Mouse (Mus musculus) hindbrain, embryonic 15.5 days (tissue): ENCODE results near the gene Slco2b1. TPM values are rescaled to one million over a fixed set of nuclear protein-coding genes. Genes with fewer than 3 reads are reported as not detected.
A peak's percentile ranks its signal among the peaks of the same experiment; 100 is the strongest.
"Not testable (repeated sequence)": the region's sequence is repeated elsewhere in the genome, so short reads cannot be mapped to it uniquely, and the experiment has no call there.

Experiments
- ATAC-seq: fragments of 200-750 bp; cut with Nextera tagmentation; 2 replicates; pipeline ENCODE4 v1.8.0; 2017; ENCODE audit warnings: low read depth, moderate number of reproducible peaks, moderate TSS enrichment; ENCODE audit not compliant: low FRiP score
- H3K27ac ChIP-seq: fragments of 300-500 bp; sonication (generic); replicated peaks from 2 replicates; pipeline ENCODE4 v1.5.1; 2015; ENCODE audit warnings: mild to moderate bottlenecking, inconsistent platforms
- H3K27me3 ChIP-seq: fragments of 300-500 bp; sonication (generic); 2 replicates; pipeline ENCODE4 v1.6.1; 2015; ENCODE audit warnings: control low read depth, inconsistent platforms
- H3K36me3 ChIP-seq: fragments of 300-500 bp; sonication (generic); 2 replicates; pipeline ENCODE4 v1.6.1; 2015; ENCODE audit warnings: control low read depth, inconsistent platforms
- H3K4me1 ChIP-seq: fragments of 300-500 bp; sonication (generic); replicated peaks from 2 replicates; pipeline ENCODE4 v1.6.1; 2015; ENCODE audit warnings: control low read depth, inconsistent platforms
- H3K4me2 ChIP-seq: fragments of 300-500 bp; sonication (generic); 2 replicates; pipeline ENCODE4 v1.6.1; 2015; ENCODE audit warnings: moderate library complexity, mild to moderate bottlenecking, inconsistent platforms
- H3K4me3 ChIP-seq: fragments of 300-500 bp; sonication (generic); 2 replicates; pipeline ENCODE4 v1.5.1; 2015; ENCODE audit warnings: mild to moderate bottlenecking, inconsistent platforms
- H3K9ac ChIP-seq: fragments of 300-500 bp; sonication (generic); 2 replicates; pipeline ENCODE4 v1.6.1; 2015; ENCODE audit warnings: inconsistent platforms
- H3K9me3 ChIP-seq: fragments of 300-500 bp; sonication (generic); 2 replicates; pipeline ENCODE4 v1.6.1; 2016; ENCODE audit warnings: control low read depth, inconsistent platforms
- WGBS: fragments of 180-500 bp; shearing (Covaris S2); methylation state at CpG from one replicate; pipeline ENCODE4 v1.1.7; 2015; 5-methylcytosine and 5-hydroxymethylcytosine counted together
- polyA plus RNA-seq: library from polyadenylated mRNA; unstranded; fragments of >200 nt; fragmentation: Nextera tagmentation; extraction: Ambion mirVana; gene quantifications from 2 replicates; pipeline ENCODE4 v1.2.1, GENCODE M21; 2015

The Slco2b1 gene
- polyA plus RNA-seq, 1 experiment from 2014 or later, result 7.1 TPM

DNA sequence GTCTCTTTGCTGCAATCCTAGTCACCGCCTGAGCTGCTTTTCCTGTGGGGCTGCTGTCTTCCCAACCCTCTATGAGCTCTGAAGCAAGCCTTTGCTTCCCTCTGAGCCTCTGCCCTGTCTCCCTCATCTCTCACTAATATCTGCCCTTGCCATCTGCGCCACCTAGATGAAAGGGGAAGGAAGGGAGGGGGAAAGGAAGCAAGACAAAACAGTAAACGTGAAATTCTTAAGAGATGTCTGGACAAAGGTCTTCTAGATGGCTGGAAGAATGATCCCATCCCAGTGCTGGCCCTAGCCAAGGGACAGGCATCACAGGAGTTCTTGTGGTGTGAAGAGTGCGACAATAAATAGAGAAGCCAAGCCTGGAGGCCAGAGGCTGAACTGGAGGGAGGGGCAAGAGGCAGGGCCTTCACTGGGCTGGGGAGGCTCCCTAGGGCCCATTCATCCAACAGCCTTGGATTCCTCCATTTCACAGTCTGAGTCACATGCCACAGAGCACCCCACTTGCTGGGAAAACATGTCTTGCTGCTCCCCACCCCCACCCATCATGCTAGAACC lies 4.0 kb downstream of the Slco2b1 start:
- Histone ChIP-seq H3K4me1 (peaks cover 8% of the 10 kb centered on the region; the same call in 1 of the 2 replicates), H3K4me3 (no peak overlapping the region), H3K27ac (peak overlapping the region; percentile 48; the same call in 1 of the 2 replicates), H3K9ac (no peak overlapping the region), H3K9me3 (no peaks in the 10 kb centered on the region), H3K36me3 (no peaks in the 10 kb centered on the region), H3K27me3 (no peaks in the 10 kb centered on the region), H3K4me2 (no peak overlapping the region)
- 44% methylated on average over 4 of the region's 4 CpGs for WGBS
- no peak for ATAC-seq

DNA sequence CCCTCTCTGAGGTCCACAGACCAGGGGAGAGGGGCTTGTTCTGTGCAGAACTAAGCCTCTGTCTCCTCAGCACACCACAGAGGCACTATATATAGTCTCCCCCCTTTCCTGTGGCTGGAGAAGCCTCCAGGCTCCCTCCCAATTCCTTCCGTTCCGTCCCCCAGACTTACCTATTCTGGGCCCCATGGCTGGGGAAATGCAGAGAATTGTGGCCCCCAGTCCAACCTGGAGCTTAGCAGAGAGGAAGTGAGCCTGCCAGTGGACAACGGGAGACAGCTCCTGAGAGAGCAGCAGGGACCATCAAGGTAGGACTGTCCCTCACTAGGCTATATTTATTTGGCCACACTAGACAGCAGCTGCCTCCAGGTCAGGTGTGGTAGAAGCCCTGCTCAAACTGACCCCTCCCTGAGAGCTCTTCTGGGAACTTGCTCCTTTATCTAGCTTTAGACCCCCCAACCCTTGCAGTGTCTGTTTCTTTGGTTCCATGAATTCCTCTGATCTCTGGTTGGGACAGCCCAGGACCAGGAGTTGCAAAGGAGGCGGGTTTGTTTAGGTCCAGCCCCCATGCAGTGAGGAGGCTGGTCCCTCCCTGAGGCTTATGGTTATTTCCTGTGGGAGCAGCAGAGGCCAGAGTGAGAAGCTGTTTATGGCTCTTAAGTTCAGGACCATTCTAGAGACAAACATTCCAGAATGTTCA lies 4.7 kb downstream of the Slco2b1 start:
- Histone ChIP-seq H3K4me1 (peaks cover 8% of the 10 kb centered on the region; the same call in 1 of the 2 replicates), H3K4me3 (no peak overlapping the region), H3K9me3 (no peaks in the 10 kb centered on the region), H3K9ac (no peak overlapping the region), H3K36me3 (no peaks in the 10 kb centered on the region), H3K27me3 (no peaks in the 10 kb centered on the region), H3K27ac (peak overlapping the region; percentile 48; the same call in 1 of the 2 replicates), H3K4me2 (0 out of 2 replicates have a peak overlapping the region, but pooled peaks have one; percentile 24)
- no peak for ATAC-seq
- 72% methylated on average over 4 of the region's 4 CpGs for WGBS

DNA sequence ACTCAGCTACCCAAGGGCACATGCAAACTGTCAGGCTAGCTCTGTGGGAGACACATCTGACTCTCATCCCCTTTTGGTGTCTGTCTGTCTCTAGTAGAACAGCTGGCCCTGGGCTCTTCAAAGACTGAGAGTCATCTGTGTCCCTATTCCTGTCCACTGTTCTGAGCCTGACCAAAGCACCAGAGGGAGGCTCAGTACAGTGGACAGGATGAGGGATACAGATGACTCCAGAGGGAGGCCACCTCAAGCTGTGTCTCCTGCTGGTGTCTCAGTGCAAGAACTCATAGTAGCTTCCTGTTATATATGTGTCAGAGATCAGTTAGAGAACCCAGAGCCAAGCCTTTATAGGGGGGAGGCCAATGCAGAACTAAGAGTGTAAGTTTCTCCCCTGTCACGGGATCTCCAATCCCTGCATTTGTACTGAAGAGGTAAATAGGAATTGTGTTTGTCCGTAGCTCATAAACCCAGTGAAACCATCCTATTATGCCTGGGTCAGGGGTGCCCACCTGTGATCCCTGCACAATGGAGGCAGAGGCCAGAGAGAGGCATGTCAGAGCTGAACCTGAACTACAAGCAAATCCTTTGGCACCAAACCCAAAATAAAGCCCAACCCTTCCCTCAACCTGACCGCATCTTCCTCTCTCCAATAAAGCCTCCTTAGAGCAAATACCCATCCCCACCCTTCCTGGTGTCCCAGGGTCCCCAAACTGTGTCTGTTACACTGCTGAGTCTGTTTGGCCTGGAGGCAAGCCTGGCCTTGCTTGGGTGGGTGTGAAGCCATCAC lies 6.2 kb downstream of the Slco2b1 start:
- no peaks in the 10 kb centered on the region for H3K9me3 ChIP-seq
- H3K4me2 ChIP-seq, result peak overlapping the region; percentile 17; the same call in 1 of the 2 replicates
- no peak overlapping the region for H3K4me3 ChIP-seq
- no peaks in the 10 kb centered on the region for H3K27me3 ChIP-seq
- ATAC-seq, result no peak
- H3K4me1 ChIP-seq, result peaks cover 8% of the 10 kb centered on the region; the same call in 1 of the 2 replicates
- WGBS, result 77% methylated on average over 3 of the region's 3 CpGs
- no peak overlapping the region; the same call in 1 of the 2 replicates for H3K27ac ChIP-seq
- H3K9ac ChIP-seq, result no peak overlapping the region
- no peaks in the 10 kb centered on the region for H3K36me3 ChIP-seq

DNA sequence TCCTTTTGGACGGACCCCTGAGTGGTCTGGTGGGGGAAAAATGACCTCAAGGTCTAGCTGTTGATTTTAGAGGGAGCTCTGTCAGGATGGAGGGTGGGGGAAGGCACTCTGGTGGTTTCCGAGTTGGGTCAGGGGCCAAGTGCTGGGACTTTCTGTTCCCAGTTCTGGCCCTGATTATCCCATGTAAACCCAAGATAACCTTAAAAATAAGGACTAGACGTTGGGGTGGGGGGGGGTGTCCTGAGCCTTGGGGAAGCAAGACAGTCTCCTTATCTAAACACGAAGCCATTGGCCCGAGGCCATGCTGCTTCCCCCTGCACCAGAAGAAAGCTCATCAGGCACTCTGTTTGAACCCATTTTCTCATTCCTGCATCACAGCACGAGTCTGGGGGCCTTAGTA lies 8.9 kb downstream of the Slco2b1 start:
- ATAC-seq, result no peak
- Histone ChIP-seq H3K27me3 (no peaks in the 10 kb centered on the region), H3K27ac (no peak overlapping the region), H3K4me3 (no peak overlapping the region), H3K9me3 (no peaks in the 10 kb centered on the region), H3K4me1 (peaks cover 5% of the 10 kb centered on the region; the same call in 1 of the 2 replicates), H3K4me2 (no peak overlapping the region), H3K9ac (no peak overlapping the region), H3K36me3 (no peaks in the 10 kb centered on the region)
- 32% methylated on average over 6 of the region's 6 CpGs for WGBS

DNA sequence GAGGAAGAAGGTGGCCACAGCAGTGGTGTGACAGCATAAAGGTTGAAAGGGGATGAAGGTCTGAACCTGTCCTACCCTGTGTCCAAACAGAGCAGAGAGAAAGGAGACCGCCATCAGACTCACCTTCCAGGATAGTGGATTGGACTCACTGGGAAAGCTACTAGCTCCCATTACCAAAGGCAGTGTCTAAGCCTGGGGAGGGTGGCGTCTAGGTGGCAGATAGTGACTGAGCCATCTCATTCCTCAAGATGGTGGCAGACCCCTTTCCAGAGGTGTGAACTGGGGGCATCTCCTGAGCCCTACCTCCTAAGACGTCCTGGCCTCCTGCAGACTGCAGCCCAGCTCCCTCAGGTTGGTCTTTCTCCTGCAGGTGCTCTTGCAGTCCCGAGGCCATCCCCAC lies 10.5 kb downstream of the Slco2b1 start:
- WGBS, result 96% methylated on average over 4 of the region's 4 CpGs
- H3K4me3 ChIP-seq, result no peak overlapping the region
- no peaks in the 10 kb centered on the region for H3K36me3 ChIP-seq
- no peak for ATAC-seq
- no peak overlapping the region for H3K4me2 ChIP-seq
- H3K4me1 ChIP-seq, result peaks cover 4% of the 10 kb centered on the region; the same call in 1 of the 2 replicates
- no peaks in the 10 kb centered on the region for H3K9me3 ChIP-seq
- no peak overlapping the region for H3K9ac ChIP-seq
- H3K27ac ChIP-seq, result no peak overlapping the region
- H3K27me3 ChIP-seq, result no peaks in the 10 kb centered on the region

DNA sequence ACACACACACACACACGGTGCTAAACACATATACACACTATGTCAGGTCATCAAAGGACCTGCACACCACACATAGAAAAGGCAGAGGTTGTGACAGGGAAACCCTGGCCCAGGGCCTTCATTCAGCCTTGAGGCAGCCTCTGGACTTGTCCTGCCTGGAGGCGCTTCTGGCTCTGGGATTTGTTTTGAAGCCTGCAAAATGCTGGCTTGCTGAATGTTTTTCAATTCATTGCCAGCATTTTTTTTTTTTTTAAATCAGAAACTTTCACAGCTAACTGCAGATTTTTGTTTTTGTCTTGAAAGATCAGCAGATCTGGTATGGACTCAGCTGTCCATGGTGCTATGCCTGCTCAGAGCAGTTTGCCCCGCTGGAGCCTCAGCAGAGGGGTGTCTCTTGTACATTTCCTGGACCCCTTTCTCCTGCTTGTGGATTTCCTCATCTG lies 11.4 kb downstream of the Slco2b1 start:
- ATAC-seq, result no peak

DNA sequence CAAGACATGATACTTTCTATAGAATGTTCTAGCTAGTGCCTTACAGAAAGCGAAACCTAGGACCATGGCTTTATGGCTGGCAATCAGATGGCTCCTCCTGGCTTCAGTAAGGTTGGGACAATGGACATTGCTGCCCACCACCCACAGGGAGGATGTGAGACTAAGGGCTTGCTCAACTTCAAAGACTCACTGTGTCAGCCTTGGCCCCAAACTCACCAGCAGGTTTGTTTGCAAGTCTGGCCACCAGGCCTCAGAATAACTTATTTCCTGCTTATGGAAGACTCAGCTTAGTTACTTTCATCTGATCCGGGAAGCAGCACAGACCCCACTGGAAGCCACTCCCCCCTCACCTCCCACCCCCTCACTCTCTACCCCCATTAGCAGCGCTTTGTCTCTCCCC lies 12.0 kb downstream of the Slco2b1 start:
- H3K4me3 ChIP-seq, result no peak overlapping the region
- H3K27ac ChIP-seq, result peak overlapping the region; percentile 17; the same call in 1 of the 2 replicates
- H3K36me3 ChIP-seq, result no peaks in the 10 kb centered on the region
- WGBS, result 71% methylated on average over 3 of the region's 3 CpGs
- H3K27me3 ChIP-seq, result no peaks in the 10 kb centered on the region
- peaks cover 4% of the 10 kb centered on the region; the same call in 1 of the 2 replicates for H3K4me1 ChIP-seq
- no peak for ATAC-seq
- H3K9ac ChIP-seq, result no peak overlapping the region
- H3K9me3 ChIP-seq, result no peaks in the 10 kb centered on the region
- no peak overlapping the region for H3K4me2 ChIP-seq

More for the DNA sequence above, 11.4 kb downstream of the Slco2b1 start:
- H3K4me3 ChIP-seq, result no peak overlapping the region
- no peaks in the 10 kb centered on the region for H3K36me3 ChIP-seq
- peaks cover 4% of the 10 kb centered on the region; the same call in 1 of the 2 replicates for H3K4me1 ChIP-seq
- H3K9me3 ChIP-seq, result no peaks in the 10 kb centered on the region
- no peak overlapping the region for H3K9ac ChIP-seq
- 75% methylated on average over 3 of the region's 3 CpGs for WGBS
- no peaks in the 10 kb centered on the region for H3K27me3 ChIP-seq
- H3K4me2 ChIP-seq, result no peak overlapping the region
- peak overlapping the region; percentile 60; the same call in 1 of the 2 replicates for H3K27ac ChIP-seq

DNA sequence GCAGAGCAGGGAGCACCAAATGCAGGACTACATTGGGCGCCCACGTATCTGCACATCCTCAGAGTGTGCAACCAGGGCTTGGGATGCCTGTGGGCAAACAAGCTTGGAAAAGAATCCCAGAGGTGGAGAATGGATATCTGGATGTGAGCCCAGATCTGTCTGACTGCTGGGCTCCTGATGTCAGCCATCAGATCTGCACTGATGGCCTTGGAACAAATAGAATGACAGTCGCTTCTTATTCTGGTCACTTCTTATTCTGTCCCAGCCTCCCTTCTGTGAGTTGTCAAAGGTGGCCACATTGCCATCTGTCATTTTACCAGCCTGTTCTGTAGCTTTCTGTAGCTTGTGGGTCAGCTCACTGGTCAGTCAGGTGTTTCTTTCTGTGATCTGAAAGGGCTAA lies 12.6 kb downstream of the Slco2b1 start:
- H3K27me3 ChIP-seq, result no peaks in the 10 kb centered on the region
- H3K4me1 ChIP-seq, result peaks cover 4% of the 10 kb centered on the region; the same call in 1 of the 2 replicates
- H3K4me2 ChIP-seq, result no peak overlapping the region
- H3K27ac ChIP-seq, result peak overlapping the region; percentile 17; the same call in 1 of the 2 replicates
- H3K4me3 ChIP-seq, result no peak overlapping the region
- H3K9me3 ChIP-seq, result no peaks in the 10 kb centered on the region
- no peak for ATAC-seq
- no peaks in the 10 kb centered on the region for H3K36me3 ChIP-seq
- 80% methylated on average over 3 of the region's 3 CpGs for WGBS
- H3K9ac ChIP-seq, result no peak overlapping the region

DNA sequence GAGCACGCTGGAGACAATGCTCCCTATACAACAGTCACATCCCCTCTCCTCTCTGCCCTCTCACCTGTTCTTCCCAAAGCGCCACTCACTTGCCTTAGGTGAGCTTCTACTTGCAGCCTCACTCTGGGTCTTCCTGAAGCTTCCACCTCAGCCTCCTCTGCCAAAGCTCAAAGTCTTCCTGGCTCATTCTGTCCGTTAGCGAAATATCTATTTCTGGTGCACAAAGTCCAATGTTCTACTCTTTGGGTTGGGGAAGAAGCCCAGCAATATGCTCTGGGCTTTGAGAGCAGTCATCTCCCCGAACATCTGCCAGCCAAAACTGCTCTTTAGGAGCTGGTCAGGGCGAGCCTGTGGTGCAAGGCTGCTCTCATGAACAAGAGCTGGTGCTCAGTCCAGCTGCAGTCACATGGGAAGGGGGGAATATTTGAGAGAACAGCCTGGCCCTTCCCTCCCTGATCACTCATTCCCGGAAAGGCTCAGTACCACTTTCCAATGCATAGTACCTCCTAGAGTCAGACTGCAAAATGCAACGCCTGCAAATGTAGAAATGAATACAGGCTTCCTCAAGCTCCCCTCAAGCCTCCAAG lies 15.6 kb downstream of the Slco2b1 start:
- ATAC-seq, result no peak
- WGBS, result 88% methylated on average over 8 of the region's 8 CpGs

DNA sequence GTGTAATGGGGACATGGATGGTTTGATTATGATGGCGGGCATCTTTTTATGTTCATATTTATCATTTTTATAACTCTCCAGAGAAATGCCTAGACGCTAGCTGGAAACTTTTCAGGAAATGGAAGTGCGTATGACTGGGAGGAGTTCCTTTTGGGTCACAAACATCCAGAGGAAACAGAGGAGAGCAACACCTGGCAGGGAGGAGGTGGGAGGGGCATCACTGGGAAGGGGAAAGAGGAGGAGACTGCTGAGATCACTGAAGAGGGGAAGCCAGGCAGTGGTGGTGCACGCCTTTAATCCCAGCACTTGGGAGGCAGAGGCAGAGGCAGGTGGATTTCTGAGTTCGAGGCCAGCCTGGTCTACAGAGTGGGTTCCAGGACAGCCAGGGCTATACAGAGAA lies 16.7 kb downstream of the Slco2b1 start:
- not testable (repeated sequence) for ATAC-seq, H3K4me3 ChIP-seq, H3K27ac ChIP-seq, H3K4me1 ChIP-seq, H3K4me2 ChIP-seq, H3K9ac ChIP-seq, H3K9me3 ChIP-seq, H3K27me3 ChIP-seq, H3K36me3 ChIP-seq
- WGBS, result 82% methylated on average over 5 of the region's 5 CpGs

More for the DNA sequence above, 15.6 kb downstream of the Slco2b1 start:
- Histone ChIP-seq H3K27ac (no peak overlapping the region), H3K9ac (no peak overlapping the region), H3K9me3 (no peaks in the 10 kb centered on the region), H3K4me3 (no peak overlapping the region), H3K27me3 (no peaks in the 10 kb centered on the region), H3K4me2 (no peak overlapping the region), H3K4me1 (peaks cover 4% of the 10 kb centered on the region; the same call in 1 of the 2 replicates), H3K36me3 (no peaks in the 10 kb centered on the region)

DNA sequence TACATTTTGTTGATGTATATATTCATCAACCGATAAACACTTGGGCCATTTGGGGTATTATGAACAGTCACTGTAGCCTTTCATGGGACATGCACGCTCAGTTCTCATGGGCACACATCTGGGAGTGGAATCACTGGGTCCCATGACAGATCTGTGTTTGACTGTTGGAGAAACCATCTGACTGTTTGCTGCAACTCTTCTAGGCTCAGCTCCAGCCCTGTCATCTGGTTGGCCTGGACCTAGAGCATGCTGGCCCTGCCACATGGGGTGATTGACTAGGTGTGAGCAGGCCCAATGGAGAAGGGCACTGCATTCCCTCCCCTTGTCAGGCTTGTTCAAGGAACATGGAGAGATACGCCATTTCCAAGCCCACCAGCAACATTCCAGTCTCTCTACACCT lies 17.2 kb downstream of the Slco2b1 start:
- ATAC-seq, result no peak
- H3K9me3 ChIP-seq, result no peaks in the 10 kb centered on the region
- 95% methylated on average over 3 of the region's 3 CpGs for WGBS

More for the DNA sequence above, 17.2 kb downstream of the Slco2b1 start:
- Histone ChIP-seq H3K36me3 (no peaks in the 10 kb centered on the region), H3K4me1 (peaks cover 4% of the 10 kb centered on the region; the same call in 1 of the 2 replicates), H3K4me3 (no peak overlapping the region), H3K27me3 (no peaks in the 10 kb centered on the region), H3K27ac (no peak overlapping the region), H3K4me2 (no peak overlapping the region), H3K9ac (no peak overlapping the region)
